Mouse (Mus musculus) kidney, embryonic 14.5 days (tissue): ENCODE measurements at regions not wholly inside any gene's neighbourhood (a gene's known extent, or its start where the extent isn't known, plus 50 kb on each side); places are given as distances from the start of the nearest gene placed in this dataset.

Experiments used
- ATAC-seq: fragments of 200-750 bp; cut with Nextera tagmentation; 2 replicates; pipeline ENCODE4 v1.8.0; 2017; ENCODE audit warnings: moderate number of reproducible peaks, mild to moderate bottlenecking, moderate TSS enrichment, moderate library complexity; ENCODE audit not compliant: low FRiP score, low TSS enrichment
- H3K27ac ChIP-seq: fragments of 300-500 bp; sonication (generic); 2 replicates; pipeline ENCODE4 v1.5.1; 2014; ENCODE audit warnings: low read depth, mild to moderate bottlenecking, low read length, moderate library complexity, mixed read lengths
- H3K27me3 ChIP-seq: fragments of 300-500 bp; sonication (generic); 2 replicates; pipeline ENCODE4 v1.6.1; 2014; ENCODE audit warnings: mild to moderate bottlenecking, low read length; ENCODE audit not compliant: control insufficient read depth, insufficient read depth
- H3K36me3 ChIP-seq: fragments of 300-500 bp; sonication (generic); 2 replicates; pipeline ENCODE4 v1.6.1; 2014; ENCODE audit warnings: low read length, mixed read lengths; ENCODE audit not compliant: control insufficient read depth, insufficient read depth
- H3K4me1 ChIP-seq: fragments of 300-500 bp; sonication (generic); 2 replicates; pipeline ENCODE4 v1.6.1; 2014; ENCODE audit warnings: low read length, mixed read lengths; ENCODE audit not compliant: control insufficient read depth, insufficient read depth
- H3K4me2 ChIP-seq: fragments of 300-500 bp; sonication (generic); replicated peaks from 2 replicates; pipeline ENCODE4 v1.6.1; 2014; ENCODE audit warnings: low read depth, mild to moderate bottlenecking, low read length
- H3K4me3 ChIP-seq: fragments of 300-500 bp; sonication (generic); 2 replicates; pipeline ENCODE4 v1.5.1; 2014; ENCODE audit warnings: mild to moderate bottlenecking, low read length
- H3K9ac ChIP-seq: fragments of 300-500 bp; sonication (generic); 2 replicates; pipeline ENCODE4 v1.6.1; 2014; ENCODE audit warnings: low read depth, mild to moderate bottlenecking, low read length, moderate library complexity
- H3K9me3 ChIP-seq: fragments of 300-500 bp; sonication (generic); 2 replicates; pipeline ENCODE4 v1.6.1; 2016; ENCODE audit warnings: low read length; ENCODE audit not compliant: control insufficient read depth
- WGBS: fragments of 180-500 bp; shearing (Covaris S2); extraction: QIAGEN DNeasy Blood & Tissue Kit; methylation state at CpG from one replicate; pipeline ENCODE4 v1.1.7; 2014; 5-methylcytosine and 5-hydroxymethylcytosine counted together

- no peak overlapping the region for H3K4me3 ChIP-seq
- ATAC-seq: peak; percentile 80; the same call in 1 of the 2 replicates
- no peaks in the 10 kb centered on the region for H3K27me3 ChIP-seq
- 59% methylated on average over 4 of the region's 4 CpGs for WGBS
- no peaks in the 10 kb centered on the region for H3K9me3 ChIP-seq
- H3K36me3 ChIP-seq: no peaks in the 10 kb centered on the region
- no peak overlapping the region for H3K9ac ChIP-seq
- H3K27ac ChIP-seq: no peak overlapping the region
- no peaks in the 10 kb centered on the region for H3K4me1 ChIP-seq
- no peak overlapping the region for H3K4me2 ChIP-seq
These were observed 165.1 kb upstream of the Pappa start for GRCm38 (mm10) chr4:64958843-64959242.

- H3K27ac ChIP-seq: no peak overlapping the region
- no peaks in the 10 kb centered on the region for H3K9me3 ChIP-seq
- no peaks in the 10 kb centered on the region for H3K27me3 ChIP-seq
- 53% methylated on average over 4 of the region's 4 CpGs for WGBS
- H3K4me1 ChIP-seq: no peaks in the 10 kb centered on the region
- H3K4me3 ChIP-seq: no peak overlapping the region
- no peaks in the 10 kb centered on the region for H3K36me3 ChIP-seq
- H3K9ac ChIP-seq: no peak overlapping the region
- no peak for ATAC-seq
- no peak overlapping the region for H3K4me2 ChIP-seq
These were observed 162.2 kb upstream of the Pappa start for GRCm38 (mm10) chr4:64961796-64962195.
